Mouse (Mus musculus): Measurements from ENCODE around the gene Spdl1.

Gene Spdl1

GRCm38 (mm10) chr11:34833318-34834086 lies at the start of gene Spdl1:
Gene Spdl1, minus strand, starts transcription at chr11:34833641.
- DNase-seq (ENCODE audit: low read depth): peak; percentile 98

- DNase-seq (ENCODE audit: low read depth): no peak
Measured at GRCm38 (mm10) chr11:34881528-34881927, 48.1 kb upstream of the Spdl1 start.

- DNase-seq (ENCODE audit: low read depth): no peak
Measured at GRCm38 (mm10) chr11:34879678-34880077, 46.2 kb upstream of the Spdl1 start.

- no peak for DNase-seq (ENCODE audit: low read depth)
Measured at GRCm38 (mm10) chr11:34873861-34874260, 40.4 kb upstream of the Spdl1 start.

GRCm38 (mm10) chr11:34872432-34872831 lies 39.0 kb upstream of the Spdl1 start:
- DNase-seq (ENCODE audit: low read depth): no peak

- no peak for DNase-seq (ENCODE audit: low read depth)
Measured at GRCm38 (mm10) chr11:34871991-34872390, 38.5 kb upstream of the Spdl1 start.

- no peak for DNase-seq (ENCODE audit: low read depth)
Measured at GRCm38 (mm10) chr11:34871456-34871855, 38.0 kb upstream of the Spdl1 start.

- DNase-seq (ENCODE audit: low read depth): no peak
Measured at GRCm38 (mm10) chr11:34868626-34869025, 35.2 kb upstream of the Spdl1 start.

GRCm38 (mm10) chr11:34865741-34866270 lies 32.4 kb upstream of the Spdl1 start:
- DNase-seq (ENCODE audit: low read depth): no peak

GRCm38 (mm10) chr11:34865181-34865580 lies 31.7 kb upstream of the Spdl1 start:
- DNase-seq (ENCODE audit: low read depth): no peak

- DNase-seq (ENCODE audit: low read depth): no peak
Measured at GRCm38 (mm10) chr11:34856652-34857051, 23.2 kb upstream of the Spdl1 start.

- no peak for DNase-seq (ENCODE audit: low read depth)
Measured at GRCm38 (mm10) chr11:34846268-34846652, 12.8 kb upstream of the Spdl1 start.

- no peak for DNase-seq (ENCODE audit: low read depth)
Measured at GRCm38 (mm10) chr11:34845567-34846267, 12.3 kb upstream of the Spdl1 start.

- DNase-seq (ENCODE audit: low read depth): no peak
Measured at GRCm38 (mm10) chr11:34843517-34843916, 10.1 kb upstream of the Spdl1 start.

- DNase-seq (ENCODE audit: low read depth): no peak
Measured at GRCm38 (mm10) chr11:34840283-34840682, 6.8 kb upstream of the Spdl1 start.

GRCm38 (mm10) chr11:34839051-34839450 lies 5.6 kb upstream of the Spdl1 start:
- no peak for DNase-seq (ENCODE audit: low read depth)

- DNase-seq (ENCODE audit: low read depth): no peak
Measured at GRCm38 (mm10) chr11:34836272-34836671, 2.8 kb upstream of the Spdl1 start.

GRCm38 (mm10) chr11:34832678-34833077 lies 763 bp downstream of the Spdl1 start:
- DNase-seq (ENCODE audit: low read depth): no peak

GRCm38 (mm10) chr11:34827803-34828202 lies 5.6 kb downstream of the Spdl1 start:
- DNase-seq (ENCODE audit: low read depth): no peak

GRCm38 (mm10) chr11:34826940-34827339 lies 6.5 kb downstream of the Spdl1 start:
- no peak for DNase-seq (ENCODE audit: low read depth)

- DNase-seq (ENCODE audit: low read depth): no peak
Measured at GRCm38 (mm10) chr11:34824791-34825190, 8.7 kb downstream of the Spdl1 start.

- DNase-seq (ENCODE audit: low read depth): no peak
Measured at GRCm38 (mm10) chr11:34814767-34815166, 18.7 kb downstream of the Spdl1 start.

- DNase-seq (ENCODE audit: low read depth): no peak
Measured at GRCm38 (mm10) chr11:34814319-34814718, 19.1 kb downstream of the Spdl1 start.

Measured in c-Kit-positive CD71-positive TER-119-negative erythroid progenitor cells, embryonic 14.5 days (primary cell).